ENCODE assay signal across 16 mouse cellular contexts in genomic region chr5:76683455-76683854, GRCm38 (mm10). TPM values are rescaled to one million over a fixed set of nuclear protein-coding genes. Genes with fewer than 3 reads are reported as not detected.
DNase-seq lines count a peak whose midpoint lies in the region; ATAC-seq lines count a peak whose summit lies in the region.
"Had no signal": no experiment of that assay in that cellular context is flagged by ENCODE, and none has a peak within 500 bp of the region (broad histone marks: within the 10 kb centered on the region; RNA-seq: fewer than 3 reads in every experiment).

No protein-coding gene starts in this region.

- no peak for DNase-seq in frontal cortex, postnatal 25 days (ENCODE audit: low spot score in 2 of 2)
- DNase-seq in R1 (ENCODE audit: low read depth, low spot score) = peak; percentile 15
- DNase-seq in hindbrain, embryonic 10.5 days (ENCODE audit: low spot score) = no peak
- DNase-seq in cerebellum, adult 11-12 months = no peak
- DNase-seq in c-Kit-positive CD71-positive TER-119-positive erythroid progenitor cells, embryonic 14.5 days (ENCODE audit: low spot score) = no peak
- no peak for DNase-seq in heart, postnatal 14 days
- DNase-seq: adrenal gland, postnatal 10 days; cerebellum, postnatal 10 days; gastrocnemius, postnatal 36 days; heart, postnatal 10 days; right cerebral cortex, postnatal 25 days; thymus, postnatal 25 days had no signal

- intact Hi-C loops in heart, postnatal 14 days (cut with DNase I) = no loop called here

- H3K27me3 ChIP-seq in hindbrain, embryonic 10.5 days (ENCODE audit: insufficient read depth, poor library complexity, severe bottlenecking) = no peaks in the 10 kb centered on the region
- no peaks in the 10 kb centered on the region for H3K27me3 ChIP-seq in liver, embryonic 15.5 days

- H3K4me2 ChIP-seq in liver, embryonic 15.5 days = no peak overlapping the region

- peak; percentile 39; the same call in 1 of the 2 replicates for ATAC-seq in frontal cortex, adult (ENCODE audit: low TSS enrichment)
- ATAC-seq in liver, embryonic 15.5 days (ENCODE audit: insufficient read depth) = no peak

- peak overlapping the region; percentile 16; the same call in 1 of the 2 replicates for H3K27ac ChIP-seq in hindbrain, embryonic 10.5 days
- peak overlapping the region; percentile 62; the same call in 1 of the 2 replicates for H3K27ac ChIP-seq in liver, embryonic 15.5 days (replicated peaks)
- H3K27ac ChIP-seq: heart, embryonic 10.5 days; stomach, postnatal 0 days had no signal

- 70% methylated on average over 5 of the region's 5 CpGs for whole genome bisulfite sequencing in hindbrain, embryonic 10.5 days
- WGBS in liver, embryonic 15.5 days (ENCODE audit: insufficient replicate concordance) = 64% methylated on average over 5 of the region's 5 CpGs

- peaks cover 13% of the 10 kb centered on the region; the same call in 1 of the 2 replicates for H3K9me3 ChIP-seq in hindbrain, embryonic 10.5 days
- H3K9me3 ChIP-seq in liver, embryonic 15.5 days (replicated peaks) = no peaks in the 10 kb centered on the region
- H3K9me3 ChIP-seq: heart, embryonic 10.5 days had no signal

- peaks cover 29% of the 10 kb centered on the region for H3K4me1 ChIP-seq in hindbrain, embryonic 10.5 days (replicated peaks)
- H3K4me1 ChIP-seq in liver, embryonic 15.5 days (replicated peaks) = peaks cover 81% of the 10 kb centered on the region
- H3K4me1 ChIP-seq: heart, embryonic 10.5 days had no signal

- no peak overlapping the region for H3K9ac ChIP-seq in liver, embryonic 15.5 days

- H3K36me3 ChIP-seq in hindbrain, embryonic 10.5 days = peaks cover 42% of the 10 kb centered on the region
- H3K36me3 ChIP-seq in liver, embryonic 15.5 days (replicated peaks) = no peaks in the 10 kb centered on the region

- no peak overlapping the region for H3K4me3 ChIP-seq in hindbrain, embryonic 10.5 days
- H3K4me3 ChIP-seq in liver, embryonic 15.5 days (replicated peaks) = no peak overlapping the region
- H3K4me3 ChIP-seq: heart, embryonic 10.5 days had no signal

RNA-seq across cellular contexts. Expression of gene C530008M17Rik, which starts 27.1 kb away (rescaled TPM):
- 43.8 and 55.9 TPM in 2 replicates for polyA plus RNA-seq in hindbrain, embryonic 10.5 days (2016; fragmentation: Nextera tagmentation; extraction: Ambion mirVana)
- 7.5 and 7.6 TPM in 2 replicates for polyA plus RNA-seq in liver, embryonic 15.5 days (2015; fragmentation: Nextera tagmentation; extraction: Ambion mirVana)
- total RNA-seq in heart, postnatal 14 days (2021) = 1 to 10 TPM; 2.1 to 2.2 TPM
